Mouse (Mus musculus) midbrain, embryonic 13.5 days (tissue): ENCODE results near the gene Hs6st1. TPM values are rescaled to one million over a fixed set of nuclear protein-coding genes. Genes with fewer than 3 reads are reported as not detected.

Experiments used
- ATAC-seq: fragments of 200-750 bp; cut with Nextera tagmentation; 2 replicates; pipeline ENCODE4 v1.8.0; 2017; ENCODE audit warnings: mild to moderate bottlenecking, moderate TSS enrichment, moderate library complexity
- H3K27ac ChIP-seq: fragments of 300-500 bp; sonication (generic); 2 replicates; pipeline ENCODE4 v1.5.1; 2015; ENCODE audit warnings: inconsistent platforms, mild to moderate bottlenecking, moderate library complexity
- H3K27me3 ChIP-seq: fragments of 300-500 bp; sonication (generic); 2 replicates; pipeline ENCODE4 v1.6.1; 2015; ENCODE audit warnings: mild to moderate bottlenecking, inconsistent platforms
- H3K36me3 ChIP-seq: fragments of 300-500 bp; sonication (generic); 2 replicates; pipeline ENCODE4 v1.6.1; 2015; ENCODE audit warnings: mild to moderate bottlenecking, inconsistent platforms
- H3K4me1 ChIP-seq: fragments of 300-500 bp; sonication (generic); replicated peaks from 2 replicates; pipeline ENCODE4 v1.6.1; 2015; ENCODE audit warnings: inconsistent platforms
- H3K4me2 ChIP-seq: fragments of 300-500 bp; sonication (generic); replicated peaks from 2 replicates; pipeline ENCODE4 v1.6.1; 2015; ENCODE audit warnings: moderate library complexity, mild to moderate bottlenecking, inconsistent platforms
- H3K4me3 ChIP-seq: fragments of 300-500 bp; sonication (generic); replicated peaks from 2 replicates; pipeline ENCODE4 v1.5.1; 2015; ENCODE audit warnings: mild to moderate bottlenecking, inconsistent platforms
- H3K9ac ChIP-seq: fragments of 300-500 bp; sonication (generic); replicated peaks from 2 replicates; pipeline ENCODE4 v1.6.1; 2015; ENCODE audit warnings: mild to moderate bottlenecking, inconsistent platforms
- H3K9me3 ChIP-seq: fragments of 300-500 bp; sonication (generic); 2 replicates; pipeline ENCODE4 v1.6.1; 2016; ENCODE audit warnings: mild to moderate bottlenecking, inconsistent platforms
- WGBS: fragments of 180-500 bp; shearing (Covaris S2); methylation state at CpG from one replicate; pipeline ENCODE4 v1.1.7; 2015; 5-methylcytosine and 5-hydroxymethylcytosine counted together
- polyA plus RNA-seq: library from polyadenylated mRNA; unstranded; fragments of >200 nt; fragmentation: Nextera tagmentation; extraction: Ambion mirVana; gene quantifications from 2 replicates; pipeline ENCODE4 v1.2.1, GENCODE M21; 2015

Hs6st1 gene
- polyA plus RNA-seq, 1 experiment from 2014 or later, result 10.4 TPM

- no peak overlapping the region for H3K4me2 ChIP-seq
- H3K36me3 ChIP-seq, result no peaks in the 10 kb centered on the region
- no peak for ATAC-seq
- H3K27me3 ChIP-seq, result no peaks in the 10 kb centered on the region
- peaks cover 4% of the 10 kb centered on the region for H3K4me1 ChIP-seq
- WGBS, result 95% methylated on average over 7 of the region's 7 CpGs
- H3K9me3 ChIP-seq, result no peaks in the 10 kb centered on the region
- H3K9ac ChIP-seq, result no peak overlapping the region
- H3K4me3 ChIP-seq, result no peak overlapping the region
- H3K27ac ChIP-seq, result no peak overlapping the region
These were observed 13.2 kb upstream of the Hs6st1 start for GRCm38 (mm10) chr1:36054967-36055357.

GRCm38 (mm10) chr1:36059351-36059750, 8.8 kb upstream of the Hs6st1 start:
- H3K27me3 ChIP-seq, result 0 out of 2 replicates have a peak, but pooled peaks cover 4% of the 10 kb centered on the region
- 93% methylated on average over 6 of the region's 6 CpGs for WGBS

GRCm38 (mm10) chr1:36059959-36060953, 7.9 kb upstream of the Hs6st1 start:
- H3K27ac ChIP-seq, result peak overlapping the region; percentile 48
- H3K36me3 ChIP-seq, result no peaks in the 10 kb centered on the region
- H3K4me3 ChIP-seq, result no peak overlapping the region
- 0 out of 2 replicates have a peak, but pooled peaks cover 4% of the 10 kb centered on the region for H3K27me3 ChIP-seq
- H3K9ac ChIP-seq, result peak overlapping the region; percentile 3; the same call in 1 of the 2 replicates
- no peaks in the 10 kb centered on the region for H3K9me3 ChIP-seq
- peaks cover 42% of the 10 kb centered on the region for H3K4me1 ChIP-seq
- WGBS, result 22% methylated on average over 13 of the region's 13 CpGs
- H3K4me2 ChIP-seq, result no peak overlapping the region
- ATAC-seq, result no peak

More at GRCm38 (mm10) chr1:36059351-36059750, 8.8 kb upstream of the Hs6st1 start:
- Histone ChIP-seq H3K9me3 (no peaks in the 10 kb centered on the region), H3K4me1 (peaks cover 34% of the 10 kb centered on the region), H3K27ac (no peak overlapping the region), H3K4me3 (no peak overlapping the region), H3K9ac (no peak overlapping the region), H3K36me3 (no peaks in the 10 kb centered on the region), H3K4me2 (no peak overlapping the region)
- no peak for ATAC-seq

GRCm38 (mm10) chr1:36061211-36061915, 6.8 kb upstream of the Hs6st1 start:
- Histone ChIP-seq H3K9ac (no peak overlapping the region), H3K36me3 (no peaks in the 10 kb centered on the region), H3K4me3 (no peak overlapping the region), H3K4me1 (peaks cover 49% of the 10 kb centered on the region), H3K27me3 (0 out of 2 replicates have a peak, but pooled peaks cover 4% of the 10 kb centered on the region), H3K27ac (no peak overlapping the region), H3K9me3 (no peaks in the 10 kb centered on the region), H3K4me2 (no peak overlapping the region)
- no peak for ATAC-seq
- WGBS, result 71% methylated on average over 11 of the region's 11 CpGs

- no peak overlapping the region for H3K4me2 ChIP-seq
- peaks cover 7% of the 10 kb centered on the region; the same call in 1 of the 2 replicates for H3K27me3 ChIP-seq
- H3K9me3 ChIP-seq, result no peaks in the 10 kb centered on the region
- no peak overlapping the region for H3K27ac ChIP-seq
- no peak overlapping the region for H3K4me3 ChIP-seq
- WGBS, result 80% methylated on average over 11 of the region's 11 CpGs
- no peak overlapping the region for H3K9ac ChIP-seq
- H3K4me1 ChIP-seq, result peaks cover 50% of the 10 kb centered on the region
- H3K36me3 ChIP-seq, result no peaks in the 10 kb centered on the region
- ATAC-seq, result no peak
These were observed 6.0 kb upstream of the Hs6st1 start for GRCm38 (mm10) chr1:36062088-36062805.

- no peaks in the 10 kb centered on the region for H3K36me3 ChIP-seq
- H3K27me3 ChIP-seq, result peaks cover 7% of the 10 kb centered on the region; the same call in 1 of the 2 replicates
- no peak overlapping the region for H3K27ac ChIP-seq
- no peak overlapping the region for H3K9ac ChIP-seq
- H3K9me3 ChIP-seq, result no peaks in the 10 kb centered on the region
- WGBS, result 71% methylated on average over 9 of the region's 9 CpGs
- H3K4me1 ChIP-seq, result peaks cover 57% of the 10 kb centered on the region
- H3K4me2 ChIP-seq, result no peak overlapping the region
- no peak overlapping the region for H3K4me3 ChIP-seq
- no peak for ATAC-seq
These were observed 5.2 kb upstream of the Hs6st1 start for GRCm38 (mm10) chr1:36062826-36063640.

- no peak overlapping the region for H3K9ac ChIP-seq
- no peak overlapping the region for H3K27ac ChIP-seq
- H3K4me2 ChIP-seq, result no peak overlapping the region
- H3K27me3 ChIP-seq, result peaks cover 7% of the 10 kb centered on the region; the same call in 1 of the 2 replicates
- no peak for ATAC-seq
- WGBS, result 58% methylated on average over 2 of the region's 2 CpGs
- no peak overlapping the region for H3K4me3 ChIP-seq
- H3K9me3 ChIP-seq, result no peaks in the 10 kb centered on the region
- peaks cover 57% of the 10 kb centered on the region for H3K4me1 ChIP-seq
- H3K36me3 ChIP-seq, result no peaks in the 10 kb centered on the region
These were observed 4.6 kb upstream of the Hs6st1 start for GRCm38 (mm10) chr1:36063641-36063955.

- no peaks in the 10 kb centered on the region for H3K36me3 ChIP-seq
- H3K9ac ChIP-seq, result peak overlapping the region; percentile 47; the same call in 1 of the 2 replicates
- ATAC-seq, result no peak
- peaks cover 60% of the 10 kb centered on the region for H3K4me1 ChIP-seq
- peaks cover 7% of the 10 kb centered on the region; the same call in 1 of the 2 replicates for H3K27me3 ChIP-seq
- H3K27ac ChIP-seq, result peak overlapping the region; percentile 70
- peak overlapping the region; percentile 54 for H3K4me2 ChIP-seq
- peak overlapping the region; percentile 32; the same call in 1 of the 2 replicates for H3K4me3 ChIP-seq
- 23% methylated on average over 4 of the region's 4 CpGs for WGBS
- H3K9me3 ChIP-seq, result no peaks in the 10 kb centered on the region
These were observed 4.0 kb upstream of the Hs6st1 start for GRCm38 (mm10) chr1:36064223-36064622.

GRCm38 (mm10) chr1:36064861-36065760, 3.1 kb upstream of the Hs6st1 start:
- ATAC-seq, result peak; percentile 50
- Histone ChIP-seq H3K27me3 (peaks cover 7% of the 10 kb centered on the region; the same call in 1 of the 2 replicates), H3K9ac (peak overlapping the region; percentile 47), H3K4me1 (peaks cover 63% of the 10 kb centered on the region), H3K36me3 (no peaks in the 10 kb centered on the region), H3K27ac (peak overlapping the region; percentile 70), H3K4me3 (peak overlapping the region; percentile 32), H3K9me3 (no peaks in the 10 kb centered on the region), H3K4me2 (peak overlapping the region; percentile 54)
- under 1% methylated on average over 24 of the region's 24 CpGs for WGBS

GRCm38 (mm10) chr1:36065761-36066150, 2.4 kb upstream of the Hs6st1 start:
- ATAC-seq, result no peak
- peak overlapping the region; percentile 54; the same call in 1 of the 2 replicates for H3K4me2 ChIP-seq
- no peaks in the 10 kb centered on the region for H3K9me3 ChIP-seq
- 58% methylated on average over 9 of the region's 9 CpGs for WGBS
- H3K4me1 ChIP-seq, result peaks cover 63% of the 10 kb centered on the region
- peak overlapping the region; percentile 23; the same call in 1 of the 2 replicates for H3K4me3 ChIP-seq
- H3K27me3 ChIP-seq, result peaks cover 7% of the 10 kb centered on the region; the same call in 1 of the 2 replicates
- no peaks in the 10 kb centered on the region for H3K36me3 ChIP-seq
- H3K9ac ChIP-seq, result no peak overlapping the region
- no peak overlapping the region for H3K27ac ChIP-seq
